Mouse (Mus musculus): ENCODE measurements around the gene Otx2. TPM values are rescaled to one million over a fixed set of nuclear protein-coding genes. Genes with fewer than 3 reads are reported as not detected.

The Otx2 gene
- polyA plus RNA-seq, 1 experiment from 2014 or later, result 68.9 TPM

DNA sequence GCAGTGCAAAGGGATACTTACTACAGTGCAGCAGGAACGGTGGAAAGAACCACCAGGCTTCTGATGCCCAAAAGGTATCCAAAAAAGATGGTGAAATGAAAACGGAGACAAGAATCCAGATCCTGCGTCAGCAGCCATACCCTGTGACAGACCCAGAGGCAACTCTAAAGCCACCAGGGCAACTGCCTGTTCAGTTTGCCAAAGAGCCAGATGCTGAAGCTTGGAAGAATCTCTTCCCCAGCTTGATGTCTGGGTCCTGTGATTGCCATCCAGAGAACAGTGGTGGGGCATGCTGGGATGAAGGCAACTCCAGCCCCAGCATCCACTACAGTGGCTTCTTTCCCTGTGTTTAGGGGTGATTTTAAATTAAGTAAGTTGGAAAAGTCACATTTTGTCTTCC, 5.1 kb upstream of the Otx2 start:
- peaks cover 29% of the 10 kb centered on the region for H3K4me1 ChIP-seq
- H3K9me3 ChIP-seq, result no peaks in the 10 kb centered on the region
- peaks cover 40% of the 10 kb centered on the region for H3K27me3 ChIP-seq (ENCODE audit: poor library complexity, severe bottlenecking)
- no peaks in the 10 kb centered on the region for H3K36me3 ChIP-seq (replicated peaks)
- WGBS, result 87% methylated on average over 3 of the region's 3 CpGs
- DNase-seq (ENCODE audit: extremely low spot score, low spot score), result no peak
- no peak overlapping the region for H3K4me3 ChIP-seq
- H3K27ac ChIP-seq, result no peak overlapping the region

DNA sequence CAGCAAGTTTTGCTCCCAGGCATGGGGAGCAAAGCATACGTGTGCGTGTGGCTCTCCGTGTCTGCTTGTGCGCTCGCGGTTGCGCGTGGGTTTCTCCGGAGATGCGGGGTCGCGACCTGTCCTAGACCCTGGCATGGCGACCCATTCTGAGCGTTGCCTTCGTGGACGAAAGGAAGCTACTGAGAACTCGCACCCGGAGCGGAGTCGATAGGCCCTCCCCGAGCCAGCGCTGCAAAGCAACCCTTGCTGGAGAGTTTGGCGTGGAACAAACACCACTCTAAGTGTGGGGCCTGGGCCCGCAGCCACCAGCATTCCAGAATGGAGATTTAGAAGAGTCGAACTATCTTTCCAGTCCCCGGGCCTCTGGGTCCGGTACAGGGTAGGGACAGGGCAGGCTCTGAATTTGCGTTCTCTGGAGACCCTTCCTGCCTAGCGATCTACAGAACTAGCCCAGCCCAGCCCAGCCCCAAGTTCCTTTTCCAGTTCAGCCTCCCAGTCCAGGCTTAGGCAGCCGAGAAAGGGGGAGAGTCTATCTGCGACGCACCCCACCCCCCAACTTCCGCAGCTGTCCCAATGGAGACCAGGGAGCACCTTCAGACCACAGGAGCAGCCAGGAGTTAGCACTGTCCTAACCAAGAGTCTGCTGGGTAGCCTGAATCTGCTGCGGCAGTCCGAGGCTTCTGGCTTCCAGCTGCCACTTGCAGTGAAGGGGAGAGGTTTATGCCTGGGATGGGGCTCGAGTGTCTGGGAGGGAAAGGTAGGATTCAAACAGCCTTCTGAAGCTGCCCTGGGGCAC, 615 bp upstream of the Otx2 start:
- H3K27ac ChIP-seq, result peak overlapping the region; percentile 95
- peak; percentile 53 for DNase-seq (ENCODE audit: extremely low spot score, low spot score)
- H3K27me3 ChIP-seq (ENCODE audit: poor library complexity, severe bottlenecking), result peaks cover 85% of the 10 kb centered on the region
- WGBS, result 1% methylated on average over 36 of the region's 36 CpGs
- H3K4me3 ChIP-seq, result peak overlapping the region; percentile 69
- H3K36me3 ChIP-seq (replicated peaks), result no peaks in the 10 kb centered on the region
- peaks cover 71% of the 10 kb centered on the region for H3K4me1 ChIP-seq
- no peaks in the 10 kb centered on the region for H3K9me3 ChIP-seq

DNA sequence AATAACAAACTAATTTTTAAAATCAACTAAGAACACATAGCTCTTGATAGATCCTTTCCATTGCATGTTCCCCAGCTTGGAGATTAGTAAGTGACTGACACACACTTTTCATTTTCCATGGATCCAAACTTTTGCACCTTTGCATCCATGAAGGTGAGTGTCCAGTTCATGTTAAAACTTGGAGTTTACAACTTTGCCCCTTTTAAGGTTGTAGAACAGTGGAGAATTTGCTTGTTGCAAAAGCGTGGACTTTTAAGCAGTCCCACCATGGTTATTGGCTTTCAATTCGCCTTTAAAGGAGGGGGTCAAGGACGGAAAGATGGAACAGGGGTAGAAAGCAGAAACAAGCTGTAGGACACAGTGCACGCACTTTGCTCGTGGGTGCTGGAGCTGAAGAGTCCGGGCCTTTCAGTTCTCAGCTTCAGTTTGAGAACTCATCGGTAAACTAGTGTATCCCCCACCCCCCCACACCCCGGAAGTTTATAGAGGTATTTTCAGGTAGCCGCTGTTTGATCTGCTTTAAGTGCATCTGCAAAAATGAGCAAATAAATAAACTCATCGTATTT, 925 bp downstream of the Otx2 start:
- H3K27ac ChIP-seq, result peak overlapping the region; percentile 95
- H3K4me3 ChIP-seq, result peak overlapping the region; percentile 69
- WGBS, result 16% methylated on average over 10 of the region's 10 CpGs
- no peaks in the 10 kb centered on the region for H3K9me3 ChIP-seq
- H3K4me1 ChIP-seq, result peaks cover 80% of the 10 kb centered on the region
- no peaks in the 10 kb centered on the region for H3K36me3 ChIP-seq (replicated peaks)
- DNase-seq (ENCODE audit: extremely low spot score, low spot score), result no peak
- H3K27me3 ChIP-seq (ENCODE audit: poor library complexity, severe bottlenecking), result peaks cover 92% of the 10 kb centered on the region

DNA sequence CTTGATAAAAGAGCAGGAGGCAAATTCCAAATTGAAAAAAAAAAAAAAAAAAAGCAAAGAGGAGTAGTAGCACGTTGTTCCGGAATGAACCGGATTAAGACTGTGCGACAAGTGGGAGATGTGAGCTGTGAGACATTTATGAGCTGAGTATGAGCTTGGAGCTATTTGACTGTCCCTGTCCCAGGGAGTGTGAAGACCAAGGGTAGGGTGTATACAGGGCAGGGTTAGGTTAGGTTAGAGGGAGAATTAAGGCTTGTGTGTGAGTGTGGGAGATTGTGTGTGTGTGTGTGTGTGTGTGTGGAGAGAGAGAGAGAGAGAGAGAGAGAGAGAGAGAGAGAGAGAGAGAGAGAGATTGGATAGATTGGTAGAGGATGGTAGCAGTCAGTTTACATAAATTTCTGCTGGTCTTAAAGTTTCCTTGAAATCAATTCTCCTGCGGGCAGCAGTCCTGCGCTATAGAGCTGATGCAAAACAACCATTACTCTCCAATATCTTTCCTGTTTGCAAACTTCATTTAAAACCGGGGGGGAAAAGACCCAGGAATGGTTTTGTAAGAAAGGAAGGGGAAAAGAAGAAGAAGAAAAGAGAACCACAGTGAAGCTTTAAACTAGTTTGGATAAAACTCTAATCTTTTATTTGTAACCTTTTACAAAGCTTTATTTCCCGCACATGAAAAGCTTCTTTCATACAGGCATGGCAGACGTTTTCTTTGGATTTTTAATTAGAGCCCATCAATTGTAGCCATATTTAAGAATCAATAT, 2.0 kb downstream of the Otx2 start:
- Histone ChIP-seq H3K27me3 (ENCODE audit: poor library complexity, severe bottlenecking) (peaks cover 99% of the 10 kb centered on the region), H3K4me1 (peaks cover 82% of the 10 kb centered on the region), H3K36me3 (replicated peaks) (no peaks in the 10 kb centered on the region), H3K4me3 (peak overlapping the region; percentile 69), H3K27ac (peak overlapping the region; percentile 95), H3K9me3 (no peaks in the 10 kb centered on the region)
- DNase-seq (ENCODE audit: extremely low spot score, low spot score), result peak; percentile 38
- 14% methylated on average over 9 of the region's 9 CpGs for WGBS

GRCm38 (mm10) chr14:48670761-48671479, 2.7 kb downstream of the Otx2 start:
- Histone ChIP-seq H3K27ac (peak overlapping the region; percentile 95), H3K36me3 (replicated peaks) (no peaks in the 10 kb centered on the region), H3K27me3 (ENCODE audit: poor library complexity, severe bottlenecking) (peaks cover 99% of the 10 kb centered on the region), H3K4me1 (peaks cover 90% of the 10 kb centered on the region), H3K9me3 (no peaks in the 10 kb centered on the region), H3K4me3 (peak overlapping the region; percentile 69)
- peak; percentile 16 for DNase-seq (ENCODE audit: extremely low spot score, low spot score)
- 18% methylated on average over 4 of the region's 4 CpGs for WGBS

- Histone ChIP-seq H3K27ac (peak overlapping the region; percentile 95), H3K4me3 (peak overlapping the region; percentile 69)
- WGBS, result 0% methylated on average over 3 of the region's 3 CpGs
Observed at GRCm38 (mm10) chr14:48670258-48670630, 3.4 kb downstream of the Otx2 start.

GRCm38 (mm10) chr14:48669541-48670257, 3.9 kb downstream of the Otx2 start:
- peak overlapping the region; percentile 95 for H3K27ac ChIP-seq
- peaks cover 96% of the 10 kb centered on the region for H3K4me1 ChIP-seq
- H3K9me3 ChIP-seq, result no peaks in the 10 kb centered on the region
- H3K4me3 ChIP-seq, result peak overlapping the region; percentile 69
- under 1% methylated on average over 18 of the region's 18 CpGs for WGBS
- H3K27me3 ChIP-seq (ENCODE audit: poor library complexity, severe bottlenecking), result peaks cover 99% of the 10 kb centered on the region
- H3K36me3 ChIP-seq (replicated peaks), result no peaks in the 10 kb centered on the region
- DNase-seq (ENCODE audit: extremely low spot score, low spot score), result peak; percentile 30

More at GRCm38 (mm10) chr14:48670258-48670630, 3.4 kb downstream of the Otx2 start:
- Histone ChIP-seq H3K4me1 (peaks cover 97% of the 10 kb centered on the region), H3K27me3 (ENCODE audit: poor library complexity, severe bottlenecking) (peaks cover 99% of the 10 kb centered on the region), H3K36me3 (replicated peaks) (no peaks in the 10 kb centered on the region), H3K9me3 (no peaks in the 10 kb centered on the region)
- DNase-seq (ENCODE audit: extremely low spot score, low spot score), result peak; percentile 54

DNA sequence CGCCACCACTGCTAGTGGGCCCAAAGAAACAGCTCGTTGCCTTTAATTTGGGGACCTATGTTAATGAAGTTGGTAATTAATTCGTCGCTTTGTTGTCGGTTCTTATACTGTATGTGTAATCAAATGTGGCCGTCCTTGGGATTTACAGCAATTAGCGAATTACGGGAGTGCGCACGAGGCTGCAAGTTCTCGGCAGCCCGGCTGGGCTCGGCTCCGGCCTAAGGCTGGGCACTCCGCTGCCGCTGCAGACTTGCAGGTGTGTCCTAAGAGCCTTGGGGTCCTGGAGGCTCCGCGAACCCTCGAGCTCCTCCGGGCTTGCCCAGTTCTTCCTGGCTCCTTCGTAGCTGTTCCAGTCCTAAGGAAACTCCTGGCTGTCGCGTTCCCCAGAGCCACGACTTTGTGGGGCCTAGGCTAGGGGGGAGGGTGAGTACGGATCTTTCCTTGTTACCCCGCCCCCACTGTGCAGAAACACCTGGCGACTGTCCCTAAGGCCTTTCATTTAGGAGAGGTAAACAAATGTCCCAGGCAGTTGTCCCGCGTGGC, 4.8 kb downstream of the Otx2 start:
- no peaks in the 10 kb centered on the region for H3K9me3 ChIP-seq
- under 1% methylated on average over 29 of the region's 29 CpGs for WGBS
- H3K4me1 ChIP-seq, result peaks cover 92% of the 10 kb centered on the region
- H3K4me3 ChIP-seq, result peak overlapping the region; percentile 69
- peaks cover 94% of the 10 kb centered on the region for H3K27me3 ChIP-seq (ENCODE audit: poor library complexity, severe bottlenecking)
- no peaks in the 10 kb centered on the region for H3K36me3 ChIP-seq (replicated peaks)
- H3K27ac ChIP-seq, result peak overlapping the region; percentile 95
- peak; percentile 69 for DNase-seq (ENCODE audit: extremely low spot score, low spot score)

DNA sequence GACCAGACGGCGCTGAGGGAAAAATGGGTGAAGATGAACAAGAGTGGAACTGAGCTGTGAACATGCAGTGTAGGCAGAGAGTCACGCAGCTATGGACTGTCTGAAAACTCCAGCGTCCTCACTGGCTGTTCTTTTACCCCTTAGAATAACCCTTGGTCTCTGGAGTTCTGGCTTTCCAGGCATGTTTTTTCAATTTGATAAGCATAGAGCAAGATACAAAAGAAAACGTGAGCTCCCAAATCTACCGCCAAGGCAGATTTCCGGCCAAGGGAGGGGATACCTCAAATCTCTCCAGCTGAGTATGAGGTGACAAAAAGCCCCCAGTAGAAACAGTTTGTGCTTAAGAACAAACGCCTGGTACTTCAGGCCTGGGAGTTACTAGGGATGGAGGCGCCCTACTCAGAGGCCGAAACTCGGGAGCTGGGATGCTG, 5.6 kb downstream of the Otx2 start:
- H3K4me1 ChIP-seq, result peaks cover 92% of the 10 kb centered on the region
- peaks cover 93% of the 10 kb centered on the region for H3K27me3 ChIP-seq (ENCODE audit: poor library complexity, severe bottlenecking)
- WGBS, result 2% methylated on average over 11 of the region's 11 CpGs
- peak overlapping the region; percentile 95 for H3K27ac ChIP-seq
- H3K9me3 ChIP-seq, result no peaks in the 10 kb centered on the region
- DNase-seq (ENCODE audit: extremely low spot score, low spot score), result peak; percentile 48
- no peaks in the 10 kb centered on the region for H3K36me3 ChIP-seq (replicated peaks)
- peak overlapping the region; percentile 69 for H3K4me3 ChIP-seq

DNA sequence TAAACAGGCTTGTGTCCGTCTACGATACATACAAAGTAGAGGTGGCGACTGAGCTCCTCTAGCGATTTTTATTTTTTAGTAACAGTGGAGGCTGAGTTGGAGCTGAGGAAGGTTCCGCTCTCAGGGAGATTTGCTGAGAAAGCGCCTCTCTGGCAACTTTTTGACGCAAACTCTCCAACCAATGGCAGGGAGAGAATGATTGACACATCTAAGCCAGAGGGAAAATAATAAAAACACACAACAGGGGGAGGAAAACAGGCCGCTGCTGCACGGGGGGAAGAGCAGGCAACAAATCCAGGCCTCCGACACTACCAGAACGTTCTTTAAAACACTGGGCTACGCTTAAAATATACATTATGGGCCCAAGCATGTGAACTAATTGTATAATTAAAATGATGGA, 6.2 kb downstream of the Otx2 start:
- Histone ChIP-seq H3K27me3 (ENCODE audit: poor library complexity, severe bottlenecking) (peaks cover 93% of the 10 kb centered on the region), H3K27ac (peak overlapping the region; percentile 95), H3K4me1 (peaks cover 93% of the 10 kb centered on the region), H3K4me3 (peak overlapping the region; percentile 69), H3K9me3 (no peaks in the 10 kb centered on the region), H3K36me3 (replicated peaks) (peaks cover under 1% of the 10 kb centered on the region; the same call in 1 of the 2 replicates)
- DNase-seq (ENCODE audit: extremely low spot score, low spot score), result peak; percentile 65
- WGBS, result under 1% methylated on average over 12 of the region's 12 CpGs

DNA sequence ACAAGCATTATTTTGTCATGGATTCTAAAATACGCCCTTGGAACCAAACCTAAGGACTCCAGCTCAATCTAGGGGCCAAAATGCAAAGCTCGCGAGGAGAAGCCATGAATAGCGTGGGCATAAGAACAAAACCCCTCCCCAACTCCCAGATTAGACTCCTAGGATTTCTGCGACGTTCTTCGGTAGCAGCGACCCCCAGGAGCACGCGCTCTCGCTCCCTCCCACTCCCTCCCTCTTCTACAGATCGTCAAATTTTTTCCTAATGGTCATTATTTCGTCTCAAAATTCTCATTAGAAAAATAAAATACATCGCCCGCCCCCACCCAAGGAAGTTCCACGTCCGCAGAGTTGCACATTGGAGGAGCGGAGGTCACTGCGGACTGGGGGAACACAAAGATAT, 6.8 kb downstream of the Otx2 start:
- no peaks in the 10 kb centered on the region for H3K9me3 ChIP-seq
- H3K36me3 ChIP-seq (replicated peaks), result peaks cover 7% of the 10 kb centered on the region
- H3K4me1 ChIP-seq, result peaks cover 93% of the 10 kb centered on the region
- under 1% methylated on average over 19 of the region's 19 CpGs for WGBS
- peak overlapping the region; percentile 69 for H3K4me3 ChIP-seq
- H3K27me3 ChIP-seq (ENCODE audit: poor library complexity, severe bottlenecking), result peaks cover 93% of the 10 kb centered on the region
- DNase-seq (ENCODE audit: extremely low spot score, low spot score), result peak; percentile 47
- H3K27ac ChIP-seq, result peak overlapping the region; percentile 95

Data from forebrain, embryonic 10.5 days (tissue).